Mouse (Mus musculus) G1E (cell line): ENCODE data around the gene Acss2. TPM values are rescaled to one million over a fixed set of nuclear protein-coding genes. Genes with fewer than 3 reads are reported as not detected.

ENCODE experiments used
- ATAC-seq: 2 replicates; pipeline ENCODE4 v1.8.0; 2016; ENCODE audit warnings: mild to moderate bottlenecking; ENCODE audit not compliant: insufficient number of reproducible peaks, poor library complexity, low FRiP score, severe bottlenecking; ENCODE audit errors: extremely low read depth
- DNase-seq: peaks from one replicate; pipeline ENCODE4 v3.0.0; 2012; ENCODE audit warnings: low spot score
- H3K27me3 ChIP-seq: 2 replicates; pipeline ENCODE4 v1.6.1; 2012; ENCODE audit warnings: mild to moderate bottlenecking, low read length, inconsistent platforms; ENCODE audit not compliant: insufficient read depth
- H3K36me3 ChIP-seq: replicated peaks from 2 replicates; pipeline ENCODE3; 2012; ENCODE audit warnings: mild to moderate bottlenecking, inconsistent platforms
- H3K4me1 ChIP-seq: 2 replicates; pipeline ENCODE4 v1.6.1; 2012; ENCODE audit warnings: low read depth, low read length, inconsistent platforms, mixed read lengths; ENCODE audit not compliant: insufficient read depth
- H3K4me3 ChIP-seq: 2 replicates; pipeline ENCODE4 v1.5.1; 2012; ENCODE audit warnings: low read depth, mild to moderate bottlenecking, inconsistent platforms, low read length, moderate library complexity, mixed read lengths
- H3K9me3 ChIP-seq: replicated peaks from 2 replicates; pipeline ENCODE4 v1.6.1; 2012; ENCODE audit warnings: inconsistent platforms
- CTCF ChIP-seq: IDR thresholded peaks from 2 replicates; pipeline ENCODE4 v1.5.1; 2012; ENCODE audit warnings: low read depth, low read length, inconsistent platforms, mixed read lengths
- GATA1 ChIP-seq: IDR thresholded peaks from 2 replicates; pipeline ENCODE4 v1.6.1; 2012; ENCODE audit warnings: borderline replicate concordance, low read length, inconsistent platforms, mixed read lengths
- GATA2 ChIP-seq: IDR thresholded peaks from 2 replicates; pipeline ENCODE4 v1.6.1; 2012; ENCODE audit warnings: low read depth, low read length, inconsistent platforms, borderline replicate concordance
- POLR2AphosphoS5 ChIP-seq: IDR thresholded peaks from 2 replicates; pipeline ENCODE4 v1.6.1; 2012; ENCODE audit warnings: low read depth, low read length, inconsistent platforms; ENCODE audit not compliant: insufficient replicate concordance
- TAL1 ChIP-seq: conservative IDR thresholded peaks from 2 replicates; pipeline ENCODE4 v1.6.1; 2012; ENCODE audit warnings: low read depth, low read length, inconsistent platforms, mixed read lengths
- polyA plus RNA-seq: library from polyadenylated mRNA; stranded (reverse); fragments of >175 nt; gene quantifications from 2 replicates; pipeline ENCODE4 v1.2.3, GENCODE M21; 2012
- total RNA-seq, 2 experiments: library from RNA; stranded (forward) in 1 of 2; stranded (reverse) in 1 of 2; fragments of 200-1000 nt in 1 of 2; fragments of >200 nt in 1 of 2; fragmentation: Nextera tagmentation in 1 of 2; gene quantifications; 2 replicates each; pipeline ENCODE4 v1.2.3; 2014 to 2017

Acss2 gene
- total and polyA plus RNA-seq, 3 experiments: 42.0 to 69.8 (median 66.9) TPM

DNA sequence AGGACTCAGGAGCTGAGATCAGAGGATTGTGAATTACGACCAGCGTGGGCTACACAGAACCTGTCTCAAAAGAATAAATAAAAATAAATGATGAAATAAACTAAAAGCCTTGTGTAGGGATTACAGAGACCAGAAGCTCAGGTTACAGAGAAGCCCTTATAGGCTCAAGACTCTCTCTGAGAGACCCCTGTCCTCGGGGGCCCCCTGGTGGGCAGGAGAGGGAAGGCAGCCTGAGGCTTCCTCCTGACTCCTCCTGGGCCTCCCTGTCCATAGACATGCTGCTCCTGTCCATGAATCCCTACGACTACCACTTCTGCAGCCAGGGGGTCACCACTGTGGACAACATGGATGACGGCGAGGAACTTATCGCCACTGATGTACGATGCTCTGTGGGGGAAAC is 102.1 kb downstream of the Acss2 start:
- TF ChIP-seq CTCF (peak; percentile 87), TAL1 (no peak), GATA2 (no peak), GATA1 (no peak)

DNA sequence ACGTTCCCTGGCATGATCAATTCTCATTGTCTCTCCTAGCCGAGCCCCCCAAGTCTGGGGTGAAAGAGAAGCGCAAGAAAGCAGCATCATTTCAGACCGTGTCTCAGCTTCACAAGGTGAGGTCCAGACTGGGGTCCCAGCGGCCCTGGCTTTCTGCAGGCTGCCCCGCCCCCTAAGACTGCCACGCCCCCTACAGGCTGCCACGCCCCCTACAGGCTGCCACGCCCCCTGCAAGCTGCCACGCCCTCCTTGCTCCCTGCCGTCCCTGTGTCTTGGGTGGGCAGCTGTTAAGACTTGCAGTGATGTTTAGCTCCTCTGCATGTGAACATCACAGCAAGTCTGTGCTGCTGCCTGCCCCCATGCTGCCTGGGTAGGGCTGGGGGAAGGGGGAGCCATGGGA is 104.9 kb downstream of the Acss2 start:
- Histone ChIP-seq H3K4me1 (peaks cover 61% of the 10 kb centered on the region), H3K9me3 (no peaks in the 10 kb centered on the region), H3K36me3 (peaks cover 5% of the 10 kb centered on the region), H3K27me3 (peaks cover 30% of the 10 kb centered on the region), H3K4me3 (no peak overlapping the region; the same call in 1 of the 2 replicates)
- ATAC-seq (no peak), DNase-seq (no peak)
- TF ChIP-seq GATA1 (no peak), CTCF (no peak), TAL1 (no peak), POLR2AphosphoS5 (no peak), GATA2 (no peak)

More for the DNA sequence above, 102.1 kb downstream of the Acss2 start:
- DNase-seq (peak; percentile 66), ATAC-seq (0 out of 2 replicates have a peak, but pooled peaks have one; percentile 34)
- Histone ChIP-seq H3K9me3 (no peaks in the 10 kb centered on the region), H3K4me1 (peaks cover 73% of the 10 kb centered on the region), H3K36me3 (peaks cover 5% of the 10 kb centered on the region), H3K4me3 (no peak overlapping the region), H3K27me3 (peaks cover 19% of the 10 kb centered on the region)

DNA sequence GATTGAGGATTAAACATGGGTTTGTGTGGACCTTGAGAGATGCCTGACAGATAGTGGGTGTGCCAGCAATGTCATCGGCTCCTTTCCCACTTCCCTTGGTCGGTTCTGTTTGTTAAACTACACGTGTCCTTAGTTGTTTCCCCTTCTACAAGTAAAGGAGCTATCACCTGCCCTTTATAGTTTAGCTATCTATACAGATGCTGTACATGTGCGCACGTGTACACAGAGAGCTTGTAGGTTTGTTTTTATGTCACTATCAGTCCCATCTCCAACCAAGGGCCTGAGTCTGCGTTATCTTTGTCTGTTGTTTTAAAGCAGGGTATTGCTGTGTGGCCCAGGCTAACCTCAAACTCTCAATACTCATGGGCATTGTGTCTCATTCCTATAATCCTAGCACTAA is 106.2 kb downstream of the Acss2 start:
- no peaks in the 10 kb centered on the region for H3K36me3 ChIP-seq
- H3K4me1 ChIP-seq: peaks cover 53% of the 10 kb centered on the region
- H3K4me3 ChIP-seq: no peak overlapping the region
- TF ChIP-seq GATA2 (no peak), POLR2AphosphoS5 (no peak), GATA1 (no peak), TAL1 (no peak), CTCF (no peak)
- ATAC-seq (no peak), DNase-seq (no peak)
- peaks cover 40% of the 10 kb centered on the region for H3K27me3 ChIP-seq
- no peaks in the 10 kb centered on the region for H3K9me3 ChIP-seq

DNA sequence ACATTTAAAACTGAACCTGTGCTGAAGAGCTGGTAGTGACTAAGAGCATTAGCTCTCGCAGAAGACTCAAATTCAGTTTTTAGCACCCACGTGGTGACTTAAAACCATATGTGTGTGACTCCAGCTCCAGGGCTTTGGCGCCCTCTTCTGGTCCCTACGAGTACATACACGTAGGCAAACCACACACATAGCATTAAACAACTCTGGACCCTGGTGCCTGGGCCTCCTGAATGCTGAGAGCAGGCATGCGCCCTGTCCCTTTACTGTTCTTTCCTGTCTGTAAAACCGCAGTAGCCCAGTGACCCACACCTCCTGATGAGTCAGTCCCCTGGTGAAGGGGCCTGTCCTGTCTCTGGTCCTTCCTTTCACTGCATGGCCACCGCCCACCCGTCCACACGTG is 107.0 kb downstream of the Acss2 start:
- Histone ChIP-seq H3K9me3 (no peaks in the 10 kb centered on the region), H3K27me3 (peaks cover 44% of the 10 kb centered on the region), H3K36me3 (no peaks in the 10 kb centered on the region), H3K4me3 (no peak overlapping the region), H3K4me1 (peaks cover 51% of the 10 kb centered on the region)
- DNase-seq (peak; percentile 57), ATAC-seq (peak; percentile 49)
- TF ChIP-seq GATA2: no peak
- TF ChIP-seq CTCF: peak; percentile 70
- no peak for TF ChIP-seq POLR2AphosphoS5
- TF ChIP-seq GATA1: no peak
- no peak for TF ChIP-seq TAL1

DNA sequence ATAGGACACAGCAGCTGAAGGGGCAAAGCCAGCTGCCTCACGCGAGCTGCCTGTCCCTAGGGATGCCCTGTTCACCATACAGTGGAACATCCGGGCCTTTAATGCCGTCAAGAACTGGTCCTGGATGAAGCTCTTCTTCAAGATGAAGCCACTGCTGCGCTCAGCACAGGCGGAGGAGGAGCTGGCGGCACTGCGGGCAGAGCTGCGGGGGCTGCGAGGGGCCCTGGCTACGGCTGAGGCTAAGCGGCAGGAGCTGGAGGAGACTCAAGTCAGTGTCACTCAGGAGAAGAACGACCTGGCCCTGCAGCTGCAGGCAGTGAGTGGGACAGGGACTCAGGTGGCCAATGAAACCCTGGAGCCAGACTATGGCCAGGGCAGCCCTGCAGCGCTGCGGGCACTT is 108.5 kb downstream of the Acss2 start:
- no peaks in the 10 kb centered on the region for H3K9me3 ChIP-seq
- TF ChIP-seq CTCF (no peak), GATA2 (no peak), POLR2AphosphoS5 (no peak), TAL1 (no peak), GATA1 (no peak)
- H3K4me3 ChIP-seq: no peak overlapping the region
- no peak for ATAC-seq
- peaks cover 12% of the 10 kb centered on the region for H3K36me3 ChIP-seq
- peaks cover 35% of the 10 kb centered on the region for H3K27me3 ChIP-seq
- H3K4me1 ChIP-seq: peaks cover 37% of the 10 kb centered on the region
- DNase-seq: no peak

DNA sequence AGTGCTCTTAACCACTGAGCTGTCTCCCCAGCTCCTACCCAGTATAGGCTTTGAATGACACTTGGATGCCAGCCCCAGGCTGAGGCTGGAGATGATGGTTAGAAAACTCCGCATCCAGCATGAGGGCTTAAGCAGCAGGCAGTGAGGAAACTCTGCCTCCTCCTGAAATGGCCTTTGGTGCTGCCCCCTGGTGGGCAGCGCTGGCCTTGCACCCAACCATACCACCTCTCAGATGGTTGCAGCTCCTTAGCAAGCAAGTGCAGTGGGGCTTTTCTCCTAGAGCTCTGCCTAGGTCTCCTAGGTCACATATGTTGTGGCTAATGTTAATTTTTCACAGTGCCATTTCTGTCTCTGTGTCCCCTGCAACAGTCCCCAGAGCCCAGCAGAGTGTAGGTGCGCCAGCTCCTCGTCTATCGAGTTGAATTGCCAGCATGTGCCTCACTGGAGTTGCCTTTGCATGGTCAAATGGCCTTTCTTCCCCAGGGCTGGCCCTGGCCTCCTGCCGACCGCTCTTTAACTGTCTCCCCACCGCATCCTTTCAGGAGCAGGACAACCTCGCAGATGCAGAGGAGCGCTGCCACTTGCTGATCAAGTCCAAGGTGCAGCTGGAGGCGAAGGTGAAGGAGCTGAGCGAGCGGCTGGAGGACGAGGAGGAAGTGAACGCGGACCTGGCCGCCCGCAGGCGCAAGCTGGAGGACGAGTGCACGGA is 109.4 kb downstream of the Acss2 start:
- DNase-seq (peak; percentile 56), ATAC-seq (no peak)
- no peak for TF ChIP-seq GATA2
- no peak for TF ChIP-seq GATA1
- no peak for TF ChIP-seq TAL1
- TF ChIP-seq CTCF: peak; percentile 78
- TF ChIP-seq POLR2AphosphoS5: no peak
- H3K9me3 ChIP-seq: no peaks in the 10 kb centered on the region
- peaks cover 33% of the 10 kb centered on the region for H3K4me1 ChIP-seq
- H3K4me3 ChIP-seq: no peak overlapping the region
- H3K36me3 ChIP-seq: peaks cover 21% of the 10 kb centered on the region
- H3K27me3 ChIP-seq: peaks cover 28% of the 10 kb centered on the region
